Mouse (Mus musculus) hindbrain, embryonic 12.5 days (tissue): Measurements from ENCODE around the gene Fam110c. TPM values are rescaled to one million over a fixed set of nuclear protein-coding genes. Genes with fewer than 3 reads are reported as not detected.

Experiments
- ATAC-seq: fragments of 200-750 bp; cut with Nextera tagmentation; 2 replicates; pipeline ENCODE4 v1.8.0; 2017; ENCODE audit warnings: moderate TSS enrichment; ENCODE audit not compliant: low FRiP score
- H3K27ac ChIP-seq: fragments of 300-500 bp; sonication (generic); 2 replicates; pipeline ENCODE4 v1.5.1; 2016; ENCODE audit warnings: mild to moderate bottlenecking
- H3K27me3 ChIP-seq: fragments of 300-500 bp; sonication (generic); 2 replicates; pipeline ENCODE4 v1.6.1; 2016; ENCODE audit warnings: mild to moderate bottlenecking
- H3K36me3 ChIP-seq: fragments of 300-500 bp; sonication (generic); 2 replicates; pipeline ENCODE4 v1.6.1; 2016; ENCODE audit warnings: mild to moderate bottlenecking
- H3K4me1 ChIP-seq: fragments of 300-500 bp; sonication (generic); 2 replicates; pipeline ENCODE4 v1.6.1; 2016
- H3K4me2 ChIP-seq: fragments of 300-500 bp; sonication (generic); replicated peaks from 2 replicates; pipeline ENCODE4 v1.6.1; 2016; ENCODE audit warnings: mild to moderate bottlenecking
- H3K4me3 ChIP-seq: fragments of 300-500 bp; sonication (generic); 2 replicates; pipeline ENCODE4 v1.5.1; 2016; ENCODE audit warnings: mild to moderate bottlenecking
- H3K9ac ChIP-seq: fragments of 300-500 bp; sonication (generic); 2 replicates; pipeline ENCODE4 v1.6.1; 2016; ENCODE audit warnings: mild to moderate bottlenecking, moderate library complexity
- H3K9me3 ChIP-seq: fragments of 300-500 bp; sonication (generic); replicated peaks from 2 replicates; pipeline ENCODE4 v1.6.1; 2016; ENCODE audit warnings: mild to moderate bottlenecking
- WGBS: fragments of 180-500 bp; shearing (Covaris S2); methylation state at CpG from one replicate; pipeline ENCODE4 v1.1.7; 2016; 5-methylcytosine and 5-hydroxymethylcytosine counted together
- polyA plus RNA-seq: library from polyadenylated mRNA; unstranded; fragments of >200 nt; fragmentation: Nextera tagmentation; extraction: Ambion mirVana; gene quantifications from 2 replicates; pipeline ENCODE4 v1.2.1, GENCODE M21; 2016

Fam110c gene
- polyA plus RNA-seq, 1 experiment from 2014 or later: 0.30 TPM

GRCm38 (mm10) chr12:31122892-31123622 is 49.4 kb downstream of the Fam110c start:
- H3K4me2 ChIP-seq: no peak overlapping the region
- no peak overlapping the region for H3K9ac ChIP-seq
- no peaks in the 10 kb centered on the region for H3K4me1 ChIP-seq
- ATAC-seq: no peak
- no peak overlapping the region for H3K27ac ChIP-seq
- no peak overlapping the region for H3K4me3 ChIP-seq
- H3K9me3 ChIP-seq: no peaks in the 10 kb centered on the region
- WGBS: 75% methylated on average over 6 of the region's 6 CpGs
- H3K27me3 ChIP-seq: no peaks in the 10 kb centered on the region
- H3K36me3 ChIP-seq: no peaks in the 10 kb centered on the region

GRCm38 (mm10) chr12:31126071-31126470 is 52.4 kb downstream of the Fam110c start:
- WGBS: 53% methylated on average over 1 of the region's 1 CpGs
- H3K27me3 ChIP-seq: no peaks in the 10 kb centered on the region
- H3K27ac ChIP-seq: no peak overlapping the region
- no peaks in the 10 kb centered on the region for H3K9me3 ChIP-seq
- no peak overlapping the region for H3K4me3 ChIP-seq
- no peak for ATAC-seq
- H3K36me3 ChIP-seq: no peaks in the 10 kb centered on the region
- H3K4me1 ChIP-seq: no peaks in the 10 kb centered on the region
- H3K9ac ChIP-seq: no peak overlapping the region
- no peak overlapping the region for H3K4me2 ChIP-seq

GRCm38 (mm10) chr12:31129548-31129947 is 55.9 kb downstream of the Fam110c start:
- no peak overlapping the region for H3K9ac ChIP-seq
- no peak for ATAC-seq
- H3K36me3 ChIP-seq: no peaks in the 10 kb centered on the region
- WGBS: 79% methylated on average over 4 of the region's 4 CpGs
- no peak overlapping the region for H3K27ac ChIP-seq
- no peaks in the 10 kb centered on the region for H3K9me3 ChIP-seq
- H3K27me3 ChIP-seq: no peaks in the 10 kb centered on the region
- no peaks in the 10 kb centered on the region for H3K4me1 ChIP-seq
- H3K4me2 ChIP-seq: no peak overlapping the region
- H3K4me3 ChIP-seq: no peak overlapping the region

Other genes starting within 250 kb of the Fam110c start
- 0.21 and 1.2 TPM in 2 replicates for gene Alkal2, start 189.5 kb upstream of the Fam110c start, polyA plus RNA-seq
- 130 and 136 TPM in 2 replicates for gene Acp1, start 162.3 kb upstream of the Fam110c start, polyA plus RNA-seq
- 33.1 and 39.1 TPM in 2 replicates for gene Sh3yl1, start 162.2 kb upstream of the Fam110c start, polyA plus RNA-seq
- not detected in 2 replicates for gene Gm6993, start 166.9 kb downstream of the Fam110c start, polyA plus RNA-seq
- gene Lamb1, start 191.4 kb downstream of the Fam110c start, polyA plus RNA-seq: 33.7 and 41.5 TPM in 2 replicates